Mouse (Mus musculus) cerebral cortex, adult 2 months (tissue): Measurements from ENCODE around the gene Mgat4c.

Experiments
- WGBS: fragments of 180-500 bp; shearing (Covaris S2); methylation state at CpG from one replicate; pipeline ENCODE4 v1.1.7; 2018; 5-methylcytosine and 5-hydroxymethylcytosine counted together

Mgat4c gene

DNA sequence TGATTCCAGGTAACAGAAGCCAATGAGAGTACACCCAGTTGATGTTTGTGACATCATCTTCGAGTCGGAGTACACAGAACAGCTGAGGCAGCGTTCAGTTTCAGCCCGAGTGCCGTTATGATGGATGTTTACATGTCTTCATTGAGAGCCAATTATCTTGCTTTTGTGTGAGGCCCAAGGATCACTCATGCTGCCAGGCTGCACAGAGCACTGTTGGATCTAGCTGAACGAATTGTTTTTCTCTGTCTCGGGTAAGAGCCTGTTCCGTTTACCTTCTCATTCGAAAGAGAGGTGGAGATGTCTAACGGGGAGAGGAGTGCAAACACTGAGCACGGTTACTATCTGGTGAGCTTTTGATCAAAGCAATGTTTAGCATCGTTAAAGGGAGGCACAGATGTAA lies 477.5 kb downstream of the Mgat4c start:
- WGBS = 19% methylated on average over 12 of the region's 12 CpGs

DNA sequence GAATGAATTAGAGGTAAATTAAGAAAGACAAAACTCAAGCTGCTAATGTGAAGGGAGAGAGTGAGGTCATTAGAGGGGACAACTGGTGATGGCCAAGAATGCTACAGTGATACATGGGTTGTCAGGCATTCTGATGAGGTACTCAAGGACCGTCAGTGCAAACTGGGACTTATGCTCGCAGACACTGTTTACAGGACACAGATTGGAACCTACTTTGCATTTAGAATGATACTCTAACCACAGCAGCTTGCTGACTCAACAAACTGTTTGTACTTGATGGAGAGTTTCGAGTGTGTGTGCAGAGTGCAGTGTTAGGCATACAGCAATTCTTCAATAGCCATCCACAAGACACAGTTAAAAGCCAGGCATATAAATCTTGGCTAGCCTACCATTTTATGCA lies 503.4 kb downstream of the Mgat4c start:
- WGBS = 35% methylated on average over 3 of the region's 3 CpGs

DNA sequence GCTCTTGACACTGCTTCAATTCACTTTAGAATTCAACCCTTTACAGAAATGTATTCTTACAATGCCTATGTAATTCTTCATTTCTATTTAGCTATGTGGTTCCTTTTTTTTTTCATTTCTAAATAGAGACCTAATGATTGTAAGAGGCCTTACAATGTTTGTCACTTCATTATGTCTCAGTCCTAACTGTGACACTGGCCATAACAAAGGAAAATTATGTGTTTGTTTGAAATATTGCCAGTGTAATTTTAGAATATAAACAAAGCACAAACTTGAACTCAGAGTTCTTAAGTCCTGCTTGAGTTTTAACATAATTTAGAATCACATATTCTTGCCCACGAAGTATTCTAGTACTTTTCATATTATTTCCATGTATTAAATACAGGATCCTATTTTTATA lies 510.4 kb downstream of the Mgat4c start:
- 83% methylated on average over 1 of the region's 1 CpGs for WGBS

DNA sequence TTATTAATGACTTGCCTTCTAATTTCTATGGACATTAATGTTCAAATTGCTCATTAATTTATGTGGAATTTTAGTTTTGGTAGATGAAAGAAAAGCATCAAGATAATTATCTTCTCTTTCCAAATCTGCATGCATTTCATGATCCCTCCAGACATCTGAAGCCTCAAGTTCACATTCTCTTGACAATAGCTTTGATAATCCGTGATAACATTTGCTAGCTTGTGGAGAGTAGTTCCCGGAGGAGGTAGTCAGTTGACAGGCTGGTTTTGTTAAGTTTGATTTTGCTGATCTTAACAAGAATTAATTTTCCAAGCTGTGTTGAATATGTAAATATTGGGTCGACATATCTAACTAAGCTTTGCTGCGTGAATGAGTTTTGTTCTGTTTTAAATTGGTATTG lies 515.6 kb downstream of the Mgat4c start:
- 86% methylated on average over 4 of the region's 4 CpGs for WGBS

DNA sequence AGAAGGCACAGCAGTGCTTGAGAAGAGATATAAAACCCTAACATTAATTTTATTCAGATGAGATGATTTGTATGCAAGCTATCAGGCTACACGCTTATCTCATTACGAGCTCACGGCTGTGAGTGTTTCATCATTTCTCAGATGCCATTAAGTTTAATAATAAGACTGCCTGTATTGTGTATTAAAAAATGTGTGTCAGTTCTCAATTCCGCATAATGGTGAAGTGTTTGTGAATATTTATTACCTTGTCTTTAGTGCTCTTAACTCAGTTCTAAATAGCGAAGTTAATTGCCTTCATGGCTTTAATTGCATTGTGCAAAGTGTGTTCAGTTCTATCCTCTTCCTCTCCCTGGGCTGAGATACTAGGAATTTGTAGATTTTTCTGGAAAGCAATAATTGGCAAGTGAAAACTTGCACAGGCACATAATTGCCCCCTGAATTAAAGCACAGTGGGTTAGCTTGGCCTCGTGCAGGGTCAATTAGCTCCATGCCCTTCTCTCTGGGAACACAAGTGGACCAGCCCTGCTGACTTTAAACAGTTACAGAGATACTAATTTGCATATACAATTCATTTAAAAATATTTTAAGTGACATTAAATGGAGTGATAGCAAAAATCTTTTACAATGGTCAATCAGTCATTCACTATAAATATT lies 557.4 kb downstream of the Mgat4c start:
- 59% methylated on average over 6 of the region's 6 CpGs for WGBS

DNA sequence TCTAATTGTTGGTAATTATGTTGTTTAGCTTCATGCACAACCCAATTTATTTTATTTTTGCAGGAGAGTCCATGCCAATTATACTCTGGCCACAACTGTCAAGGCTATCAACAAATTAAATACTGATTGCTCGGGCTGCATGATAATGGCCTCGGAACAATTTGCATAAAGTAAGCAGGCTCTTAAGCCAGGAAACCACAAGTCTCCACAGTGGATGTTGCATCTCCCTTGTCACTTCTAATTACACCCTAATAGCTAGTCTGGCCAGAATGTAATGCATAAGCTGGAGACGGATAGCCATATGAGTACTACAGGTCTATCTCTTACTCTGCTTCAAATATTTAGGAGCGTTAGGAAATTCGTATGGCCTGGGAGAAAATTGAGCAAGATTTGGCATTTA lies 563.3 kb downstream of the Mgat4c start:
- WGBS = 54% methylated on average over 5 of the region's 5 CpGs

DNA sequence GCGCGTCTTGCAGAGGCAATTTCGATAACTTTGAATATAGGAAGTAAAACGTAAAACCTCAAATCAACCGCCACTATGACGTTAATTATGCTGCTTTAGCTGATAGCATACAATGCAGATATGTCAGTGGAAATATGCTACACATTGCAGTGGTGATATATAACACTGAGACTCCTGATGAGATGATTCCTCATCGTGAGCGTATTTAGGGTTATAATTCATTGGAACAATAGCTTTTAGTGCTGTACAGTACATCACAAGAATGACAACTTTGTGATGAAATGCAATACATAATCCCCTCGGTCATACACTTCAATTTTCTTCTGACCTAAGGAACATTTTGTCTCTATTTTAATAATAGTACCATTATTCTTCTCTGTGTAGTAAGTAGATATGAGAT lies 564.0 kb downstream of the Mgat4c start:
- WGBS = 87% methylated on average over 9 of the region's 9 CpGs

DNA sequence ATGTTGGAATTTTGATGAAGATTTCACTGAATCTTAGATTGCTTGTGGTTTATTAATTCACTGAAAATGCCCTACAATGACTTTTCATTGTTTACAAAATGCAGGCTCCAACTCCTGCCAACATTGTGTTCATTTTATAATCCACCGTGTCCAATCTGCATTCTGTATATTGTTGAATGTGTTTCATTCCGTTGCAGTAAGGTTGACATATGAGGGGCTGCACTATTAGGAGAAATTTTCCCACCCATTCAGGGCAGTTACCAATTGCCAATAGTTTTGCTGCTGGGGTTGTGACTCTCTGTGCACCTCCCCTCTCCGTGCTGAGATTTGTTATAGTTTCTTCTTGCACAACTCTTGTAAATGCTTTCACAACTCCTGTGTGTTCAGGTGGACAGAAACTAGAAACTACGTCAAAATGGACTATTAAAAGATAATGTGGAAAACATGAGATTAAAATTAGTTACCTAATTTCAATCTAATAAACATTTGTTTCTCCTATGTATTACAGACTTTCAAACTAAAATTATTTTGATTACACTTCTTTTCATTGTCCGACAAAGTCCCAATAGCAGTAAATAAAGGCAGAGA lies 627.7 kb downstream of the Mgat4c start:
- 81% methylated on average over 5 of the region's 5 CpGs for WGBS

DNA sequence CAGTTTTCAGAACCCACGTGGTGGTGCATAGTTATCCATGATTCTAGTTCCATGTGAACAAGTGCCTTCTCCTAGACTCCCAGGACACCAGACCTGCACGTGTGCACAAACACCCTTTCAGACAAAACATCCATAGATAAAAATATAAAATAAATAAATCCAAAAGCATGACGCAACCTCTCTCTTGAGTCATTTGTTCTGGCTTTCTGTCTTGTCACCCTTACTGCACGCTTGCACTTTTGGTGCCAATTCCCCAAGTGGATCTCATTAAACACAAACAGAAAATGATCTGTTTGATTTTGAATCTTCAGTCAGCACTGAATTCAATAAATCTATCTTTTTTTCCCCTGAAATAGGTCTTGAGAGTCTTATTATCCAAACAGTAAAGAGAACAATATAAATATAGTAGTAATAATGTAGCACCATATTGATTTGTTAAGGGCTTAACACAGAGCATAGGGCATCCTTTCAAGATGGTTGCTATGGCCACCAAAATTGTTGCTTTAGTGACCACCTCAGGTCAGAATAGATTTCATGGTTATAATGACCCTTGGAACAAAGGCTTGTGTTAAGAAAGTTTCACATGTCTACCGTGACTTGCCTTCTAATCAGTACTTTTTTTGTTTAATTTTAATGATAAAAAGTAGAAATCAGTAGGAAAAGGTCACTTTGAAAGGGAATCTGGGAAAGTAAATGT lies 684.5 kb downstream of the Mgat4c start:
- WGBS = 72% methylated on average over 5 of the region's 5 CpGs

DNA sequence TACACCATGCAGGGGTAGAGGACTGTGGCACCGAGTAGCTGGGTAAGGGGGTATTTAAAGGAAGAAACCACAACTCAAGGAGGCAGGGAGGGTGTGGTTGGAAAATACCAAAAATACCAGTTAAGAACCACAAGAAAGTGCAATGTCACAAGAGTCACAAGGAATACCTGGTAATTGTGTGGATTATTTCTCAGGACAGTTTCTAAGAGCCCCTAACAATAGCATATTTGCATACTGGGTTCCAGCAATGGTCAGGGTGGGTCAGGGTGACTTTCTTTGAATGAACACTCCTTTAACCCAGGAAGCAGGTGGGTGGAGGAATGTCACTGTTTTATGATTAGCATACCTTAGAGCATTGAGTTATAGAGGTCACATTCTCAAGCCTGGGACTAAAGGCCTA lies 689.3 kb downstream of the Mgat4c start:
- WGBS = 90% methylated on average over 1 of the region's 1 CpGs

DNA sequence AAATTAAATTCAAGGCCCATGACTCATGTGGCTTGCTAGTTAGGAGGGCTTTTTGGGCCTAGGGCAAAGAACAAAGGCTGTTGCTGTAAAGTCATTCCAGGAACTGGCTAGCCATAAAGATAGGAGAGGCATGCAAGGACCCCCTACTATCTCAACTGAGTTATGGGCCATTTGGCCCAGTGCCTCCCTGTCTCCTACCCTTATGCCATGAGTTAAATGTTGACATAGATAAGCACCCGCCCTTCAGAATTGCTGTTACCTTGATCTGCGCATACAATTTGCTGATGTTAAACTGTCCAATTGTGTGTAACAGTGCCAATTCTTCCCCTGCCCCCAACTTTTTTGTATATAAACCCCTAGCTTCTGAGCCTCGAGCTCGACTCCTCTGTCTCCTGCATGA lies 692.8 kb downstream of the Mgat4c start:
- 94% methylated on average over 4 of the region's 4 CpGs for WGBS

DNA sequence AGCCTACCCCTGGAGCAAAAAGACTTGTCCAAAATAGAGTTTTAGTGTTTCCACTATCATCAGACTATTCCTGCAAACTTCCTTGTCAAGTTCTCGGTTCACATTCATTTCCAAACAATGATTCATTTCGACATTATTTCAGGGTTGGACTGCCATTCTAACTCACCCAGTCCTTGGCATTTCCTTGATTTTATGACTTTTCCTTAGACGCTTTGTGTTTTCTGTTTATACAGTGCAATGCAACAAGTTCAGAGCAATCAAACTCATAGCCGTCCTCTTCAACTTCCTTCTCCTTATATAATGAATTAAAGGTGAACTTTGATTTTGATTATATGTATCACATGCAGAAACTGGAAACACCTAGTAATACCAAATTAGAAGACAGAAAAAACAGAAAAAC lies 696.1 kb downstream of the Mgat4c start:
- WGBS = 82% methylated on average over 4 of the region's 4 CpGs

DNA sequence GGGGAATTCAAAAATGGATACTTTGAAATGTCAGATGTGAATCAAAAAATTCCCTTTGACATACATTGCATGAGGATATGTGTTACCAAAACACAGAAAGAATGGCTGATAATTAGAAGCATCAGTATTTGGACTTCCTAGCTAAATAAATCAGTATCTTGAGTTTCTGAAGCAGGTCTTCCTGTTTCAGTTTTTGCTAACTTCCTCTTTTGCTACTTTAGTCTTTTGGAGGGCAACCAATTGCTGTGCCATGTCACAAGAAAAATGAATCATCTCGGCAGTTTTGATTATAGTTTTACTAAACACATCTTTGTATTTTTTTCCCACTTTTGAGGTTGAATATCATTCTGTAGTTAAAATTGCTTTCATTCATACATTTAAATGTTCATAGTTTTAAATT lies 707.9 kb downstream of the Mgat4c start:
- 79% methylated on average over 1 of the region's 1 CpGs for WGBS

DNA sequence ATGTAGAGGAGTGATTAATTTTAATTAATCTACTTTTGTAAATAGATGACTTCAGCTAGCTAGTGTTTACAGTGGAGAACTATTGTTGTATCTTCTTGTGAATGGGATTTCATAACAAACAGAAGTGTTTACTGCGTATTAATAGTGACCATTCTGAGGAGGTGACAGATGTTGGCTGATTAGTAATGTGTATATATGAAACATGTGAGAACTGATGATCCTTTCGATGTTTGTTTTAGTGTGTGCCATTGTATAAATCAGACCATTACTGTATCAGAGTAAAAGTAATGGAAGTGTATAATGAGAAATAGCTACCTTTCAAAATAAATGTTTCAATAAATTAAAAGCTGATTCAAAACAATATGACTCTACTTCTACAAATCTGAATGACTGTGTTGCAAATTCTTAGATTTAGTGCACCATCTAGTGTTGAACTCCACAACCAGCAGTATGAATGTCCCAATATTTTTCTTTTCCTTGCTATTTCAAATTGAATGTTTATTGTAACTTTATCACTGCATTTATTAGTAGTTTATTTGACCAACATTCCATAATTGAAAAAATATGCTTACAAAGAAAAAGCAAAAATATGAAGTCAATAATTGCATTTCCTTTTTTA lies 736.5 kb downstream of the Mgat4c start:
- WGBS = 60% methylated on average over 2 of the region's 2 CpGs

DNA sequence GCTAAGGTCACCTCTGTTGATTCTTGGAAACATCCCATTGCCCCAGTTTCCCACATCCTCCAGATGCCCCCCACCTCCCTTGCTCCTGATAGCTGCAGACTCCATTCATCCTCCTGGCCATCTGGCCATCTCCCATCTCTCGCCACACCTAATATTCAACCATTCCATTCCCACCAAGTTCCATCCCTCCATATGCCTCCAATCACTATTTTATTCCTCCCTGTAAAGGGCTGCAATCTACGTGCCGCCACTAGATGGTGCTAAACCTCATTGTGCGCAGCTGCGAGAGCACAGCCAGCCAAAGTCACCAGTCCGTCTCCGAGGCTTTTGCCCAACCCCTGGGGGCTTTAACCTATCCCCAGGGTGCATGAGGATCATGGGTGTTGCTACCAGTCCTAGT lies 753.8 kb downstream of the Mgat4c start:
- 2% methylated on average over 7 of the region's 7 CpGs for WGBS

DNA sequence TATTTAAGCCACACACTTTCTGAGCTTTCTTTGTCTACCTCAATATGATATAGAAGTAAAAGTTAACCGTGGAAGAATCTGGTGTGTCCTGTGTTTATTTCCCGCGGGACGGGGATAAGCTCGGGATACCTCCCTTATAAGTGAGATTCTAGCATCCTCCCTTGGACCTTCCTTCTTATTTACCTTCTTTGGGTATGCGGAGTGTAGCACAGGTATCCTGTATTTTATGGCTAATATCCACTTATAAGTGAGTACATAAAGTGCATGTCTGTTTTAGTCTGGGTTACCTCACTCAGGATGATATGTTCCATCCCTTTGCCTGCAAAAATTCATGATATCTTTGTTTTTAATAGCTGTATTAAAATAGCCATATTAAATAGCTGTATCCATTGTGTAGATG lies 754.2 kb downstream of the Mgat4c start:
- WGBS = 47% methylated on average over 6 of the region's 6 CpGs
